Mouse (Mus musculus) ZHBTc4 (cell line): ENCODE data around the gene Pim2.

ENCODE experiments used
- DNase-seq: peaks from one replicate; pipeline ENCODE4 v3.0.0-alpha.2; 2011; ENCODE audit warnings: low read depth, low spot score

The Pim2 gene

DNA sequence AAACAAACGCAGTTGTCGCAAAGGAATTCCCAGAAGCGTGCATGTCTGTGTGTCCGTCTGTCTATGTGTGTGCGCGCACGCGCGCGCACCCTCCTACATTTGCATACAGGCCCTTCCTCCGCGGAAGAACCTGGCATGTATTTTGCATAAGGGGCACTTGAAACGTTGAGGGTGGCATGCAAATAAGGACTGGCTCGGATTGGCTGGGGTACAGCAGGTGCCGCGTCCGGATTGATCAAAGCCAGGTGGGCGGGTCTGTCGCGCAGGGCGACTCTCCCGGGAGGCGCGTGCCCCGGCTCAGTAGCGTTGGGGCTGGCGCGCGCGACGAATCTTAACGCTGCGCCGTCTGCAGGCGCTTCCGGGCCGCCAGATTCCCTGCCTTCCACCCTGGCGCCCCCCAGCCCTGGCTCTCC, at the start of gene Pim2:
TSS of gene Pim2 (plus strand) at position 256 of the 413 bp plus-strand sequence.
- DNase-seq, result peak; percentile 95

GRCm38 (mm10) chrX:7837146-7837545, 40.9 kb upstream of the Pim2 start:
- DNase-seq, result no peak

DNA sequence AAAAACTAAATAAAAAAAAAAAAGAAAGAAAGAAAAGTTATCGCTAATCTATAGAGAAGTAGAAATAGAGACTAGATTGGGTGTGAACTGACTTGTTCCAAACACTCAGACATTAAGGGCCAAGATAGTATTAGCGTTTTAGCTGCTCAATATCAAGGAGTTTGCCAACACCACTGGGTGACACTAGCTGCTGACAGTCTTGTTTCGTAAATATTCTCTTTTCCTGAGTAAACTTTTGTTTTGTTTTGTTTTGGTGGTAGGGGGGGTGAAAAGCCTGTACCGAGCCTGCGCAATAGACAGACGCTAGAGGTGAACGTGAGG, 37.3 kb upstream of the Pim2 start:
- no peak for DNase-seq

DNA sequence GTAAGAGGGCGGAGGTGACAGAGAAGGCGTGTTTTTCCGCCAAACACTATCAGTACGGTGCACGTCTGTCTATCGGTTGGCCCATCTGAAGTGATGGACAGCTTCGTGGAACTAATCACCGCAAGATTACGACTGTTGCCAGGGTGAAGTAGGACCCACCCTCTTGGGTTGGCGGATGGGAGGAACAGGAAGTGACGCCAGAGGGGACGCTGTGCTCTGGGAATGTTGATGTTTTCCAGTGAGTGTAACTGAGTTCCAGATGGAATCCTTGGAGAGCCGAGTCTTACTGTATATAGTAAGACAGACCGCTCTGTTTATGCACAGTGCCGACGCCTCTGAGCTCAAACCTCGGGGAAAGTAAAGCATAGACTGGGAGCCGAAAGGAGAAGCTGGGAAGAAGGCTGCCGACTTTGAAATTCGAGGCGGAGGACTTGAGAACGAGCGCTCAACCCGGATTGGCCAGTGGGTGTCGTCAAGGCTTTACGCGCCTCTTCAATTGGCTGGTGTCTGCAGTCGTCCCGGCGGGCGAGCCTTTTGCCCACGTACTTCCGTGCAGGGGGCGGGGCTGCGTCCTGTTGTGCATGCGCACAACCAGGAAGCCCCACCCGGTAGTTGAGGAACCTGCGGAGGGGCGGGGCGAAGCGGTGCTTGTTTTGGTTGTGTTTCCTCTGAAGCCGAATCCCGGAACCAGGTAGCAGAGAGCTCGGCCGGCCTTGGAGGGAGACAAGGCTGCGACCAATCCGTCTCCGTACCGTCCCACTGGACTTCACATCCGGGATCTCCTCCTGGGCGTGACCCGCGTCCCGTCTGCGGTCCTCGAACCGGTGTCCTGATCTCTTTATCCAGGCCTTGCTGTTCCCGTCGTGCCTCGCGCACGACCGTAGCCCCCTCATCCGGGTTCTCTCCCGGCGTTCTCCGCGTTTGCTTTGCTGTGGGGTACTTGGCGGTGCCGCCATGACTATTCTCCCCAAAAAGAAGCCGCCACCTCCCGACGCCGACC, 36.6 kb upstream of the Pim2 start, which contains the start of gene Otud5:
TSS of gene Otud5 (plus strand) at position 202 of the 1,000 bp plus-strand sequence.
- DNase-seq, result peak; percentile 99

DNA sequence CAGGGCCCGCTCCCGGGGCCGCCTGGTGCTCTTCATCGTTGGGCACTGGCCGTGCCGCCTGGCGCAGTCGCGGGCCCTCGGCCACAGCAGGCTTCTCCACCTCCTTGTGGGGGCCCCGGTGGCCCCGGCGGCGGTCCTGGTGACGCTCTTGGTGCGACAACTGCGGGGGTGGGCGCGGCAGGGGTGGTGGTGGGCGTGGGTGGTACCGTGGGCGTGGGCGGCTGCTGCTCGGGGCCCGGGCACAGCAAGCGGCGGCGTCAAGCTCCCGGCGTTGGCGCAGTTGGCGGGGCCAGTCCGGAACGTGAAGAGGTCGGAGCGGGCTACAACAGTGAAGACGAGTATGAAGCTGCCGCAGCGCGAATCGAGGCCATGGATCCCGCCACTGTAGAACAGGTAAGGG, 35.7 kb upstream of the Pim2 start:
- peak; percentile 42 for DNase-seq

GRCm38 (mm10) chrX:7847845-7848244, 30.2 kb upstream of the Pim2 start:
- no peak for DNase-seq

DNA sequence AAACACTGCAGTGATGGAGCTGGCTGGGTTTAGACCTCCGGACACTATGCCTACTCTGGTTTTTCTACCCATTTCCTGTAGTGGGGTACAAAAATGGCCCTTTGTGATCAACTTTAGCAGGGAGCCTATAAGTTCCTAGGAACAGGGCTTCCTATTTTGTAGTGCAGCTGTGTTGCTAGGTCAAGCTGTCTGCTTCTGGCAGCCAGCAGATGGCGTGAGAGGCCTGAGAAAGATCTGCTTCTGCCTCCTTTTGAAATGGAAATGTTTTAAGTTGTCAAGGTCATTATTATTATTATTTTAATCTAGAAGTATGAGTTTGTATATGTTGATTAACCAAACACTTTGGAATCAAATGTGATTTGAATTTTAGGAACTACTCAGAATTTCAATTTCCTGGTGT, 23.5 kb upstream of the Pim2 start:
- peak; percentile 40 for DNase-seq

GRCm38 (mm10) chrX:7859191-7859753, 18.8 kb upstream of the Pim2 start:
- DNase-seq, result no peak

DNA sequence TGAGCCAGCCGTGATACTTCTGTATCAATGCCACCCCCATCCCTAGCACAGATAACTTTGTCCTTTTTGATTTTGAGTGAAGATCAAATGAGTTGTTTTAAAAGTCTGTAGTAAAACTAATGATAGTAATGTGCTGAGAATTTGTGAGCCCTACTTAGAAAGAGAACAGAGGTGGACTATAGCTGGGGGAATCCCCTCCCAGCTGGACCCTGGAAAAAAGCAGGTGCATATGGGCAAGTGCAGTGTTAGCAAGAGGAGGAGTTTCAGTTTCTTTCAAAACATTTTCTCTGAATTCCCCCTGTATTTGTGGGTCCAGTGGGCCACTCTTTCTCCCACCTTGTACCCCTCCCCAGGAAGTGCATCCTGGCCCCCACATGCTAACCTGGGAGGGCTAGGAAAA, 14.9 kb upstream of the Pim2 start:
- DNase-seq, result no peak

- DNase-seq, result no peak
These were observed 13.5 kb upstream of the Pim2 start for GRCm38 (mm10) chrX:7864551-7864950.

- DNase-seq, result no peak
These were observed 12.7 kb upstream of the Pim2 start for GRCm38 (mm10) chrX:7865343-7865742.

- DNase-seq, result no peak
These were observed 12.3 kb upstream of the Pim2 start for GRCm38 (mm10) chrX:7865786-7866185.

- no peak for DNase-seq
These were observed 10.9 kb upstream of the Pim2 start for GRCm38 (mm10) chrX:7867141-7867540.

DNA sequence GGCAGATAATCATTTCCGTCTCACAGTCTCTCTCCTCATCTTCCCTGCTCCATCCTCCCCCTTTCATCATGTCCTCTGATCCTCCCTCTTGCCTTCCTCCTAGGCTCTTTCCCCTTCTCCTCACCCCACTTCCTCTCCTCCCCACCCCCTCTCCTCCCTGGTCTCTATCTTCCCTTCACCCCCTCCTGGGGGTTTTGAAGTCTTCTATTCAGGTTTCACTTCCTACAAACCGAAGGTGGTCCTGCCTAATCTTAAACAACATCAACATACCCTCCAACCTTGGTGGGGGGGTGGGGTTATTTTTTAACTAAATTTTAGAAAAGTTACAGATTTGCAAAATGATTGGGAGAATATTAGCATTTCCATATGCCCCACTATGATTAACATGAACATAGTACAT, 9.6 kb upstream of the Pim2 start:
- DNase-seq, result no peak

GRCm38 (mm10) chrX:7869826-7870225, 8.2 kb upstream of the Pim2 start:
- peak; percentile 66 for DNase-seq

- no peak for DNase-seq
These were observed 433 bp downstream of the Pim2 start for GRCm38 (mm10) chrX:7878495-7878894.

- DNase-seq, result peak; percentile 90
These were observed 1.8 kb downstream of the Pim2 start for GRCm38 (mm10) chrX:7879819-7880218.

GRCm38 (mm10) chrX:7883841-7884567, 5.9 kb downstream of the Pim2 start, which contains the start of gene Slc35a2:
TSS of gene Slc35a2 (plus strand) at chrX:7884028.
- peak; percentile 89 for DNase-seq

- DNase-seq, result peak; percentile 21
These were observed 20.1 kb downstream of the Pim2 start for GRCm38 (mm10) chrX:7898211-7898610.

- DNase-seq, result peak; percentile 94
These were observed 21.1 kb downstream of the Pim2 start, which contains the start of the genes Pqbp1 and Timm17b for GRCm38 (mm10) chrX:7898880-7899874. TSS of gene Pqbp1 (minus strand) at chrX:7899269. TSS of gene Timm17b (plus strand) at chrX:7899357.

GRCm38 (mm10) chrX:7904441-7904840, 26.4 kb downstream of the Pim2 start:
- DNase-seq, result no peak
